Mouse (Mus musculus) left cerebral cortex, adult 11 months (tissue): Measurements from ENCODE around the gene Hrasls5.
A peak's percentile ranks its signal among the peaks of the same experiment; 100 is the strongest.

ENCODE experiments used
- DNase-seq: peaks from one replicate; pipeline ENCODE4 v3.0.0; 2022; ENCODE audit warnings: low spot score

Gene Hrasls5

DNA sequence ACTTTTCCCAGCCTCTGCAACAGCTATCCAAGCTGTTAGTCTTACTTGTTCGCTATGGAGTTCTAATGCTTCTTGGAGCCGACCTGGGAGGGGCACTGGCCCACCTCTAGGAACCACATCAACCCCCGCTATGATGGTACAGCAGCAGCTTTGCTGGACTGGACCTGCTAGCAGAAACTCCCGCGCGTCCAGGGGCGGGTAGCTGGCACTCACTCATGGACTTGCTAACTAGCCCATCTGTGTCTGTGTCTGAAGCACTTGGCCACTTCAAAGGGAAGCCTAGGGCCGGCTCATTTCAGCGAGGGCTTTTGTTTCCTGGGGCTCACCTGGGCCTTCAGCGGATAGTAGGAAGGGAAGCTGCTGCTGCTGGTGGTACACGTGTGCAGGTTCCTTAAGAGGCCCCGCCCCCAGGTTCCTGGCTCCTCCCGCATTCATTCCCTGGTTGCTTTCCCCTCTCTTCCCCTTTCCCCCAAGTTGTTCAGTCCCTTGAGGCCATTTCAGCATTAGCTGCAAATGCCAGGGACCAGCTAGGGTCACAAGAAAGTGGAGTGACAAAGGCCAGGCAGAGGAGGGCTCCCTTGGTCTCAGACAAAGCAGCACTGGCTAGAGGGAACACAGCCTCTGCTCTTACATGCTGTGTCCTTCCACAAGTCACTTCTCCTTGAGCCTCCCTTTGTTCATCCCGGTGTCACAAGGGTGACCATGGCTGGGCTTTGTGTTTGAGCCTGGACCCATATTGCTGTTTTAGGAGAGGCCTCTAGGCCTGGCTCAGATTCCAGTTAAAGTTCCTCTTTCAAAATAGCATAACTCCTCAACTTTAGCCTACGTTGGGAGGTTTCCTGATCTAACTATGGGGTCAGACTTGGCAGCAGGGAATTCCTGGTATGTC is 5.3 kb upstream of the Hrasls5 start, which contains the start of gene Lgals12:
TSS of gene Lgals12 (minus strand) at position 393 of the 889 bp plus-strand sequence.
- no peak for DNase-seq

DNA sequence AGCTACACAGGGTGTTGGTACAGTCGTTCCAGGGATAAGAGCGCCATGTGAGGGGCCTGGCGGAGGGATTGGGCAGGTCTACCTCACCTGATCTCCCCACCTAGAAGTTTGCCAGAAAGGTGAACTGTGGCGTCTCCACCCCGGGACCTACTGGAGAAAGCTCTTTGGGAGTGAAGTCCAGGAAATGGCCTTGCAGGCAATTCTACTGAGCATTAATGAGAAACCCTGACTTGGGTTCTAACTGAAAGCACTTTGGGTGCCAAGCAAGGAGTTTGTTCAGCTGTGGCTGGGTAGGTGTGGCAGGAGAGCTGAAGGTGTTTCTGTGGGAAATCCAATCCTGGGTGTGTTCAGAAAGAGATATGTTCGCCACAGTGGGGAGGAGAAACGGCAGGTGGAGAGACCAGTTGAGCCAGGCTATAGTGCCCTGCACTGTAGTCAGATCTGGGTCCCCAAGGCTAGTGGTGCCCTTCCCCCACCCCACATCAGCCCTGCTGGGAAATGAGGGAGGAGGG is 4.6 kb upstream of the Hrasls5 start:
- DNase-seq: no peak

DNA sequence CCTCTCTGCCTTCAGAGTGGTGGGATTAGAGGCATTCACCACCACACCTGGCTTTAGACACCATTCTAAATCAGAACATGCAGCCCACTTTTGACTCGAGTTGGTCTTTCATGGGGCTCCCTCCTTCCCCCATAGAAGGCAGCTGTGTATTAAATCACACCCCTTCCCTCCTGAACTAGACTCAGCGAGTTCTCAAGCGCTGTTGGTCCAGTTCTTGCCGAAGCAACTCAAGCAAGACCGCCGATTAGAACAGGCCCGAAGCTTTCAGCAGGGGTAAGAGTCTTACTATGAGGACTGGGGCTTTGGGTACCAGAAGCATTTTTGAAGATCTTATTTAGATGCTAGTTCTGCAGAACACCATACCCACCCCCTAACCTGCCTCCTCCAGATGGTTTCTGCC is 810 bp downstream of the Hrasls5 start:
- DNase-seq: no peak

DNA sequence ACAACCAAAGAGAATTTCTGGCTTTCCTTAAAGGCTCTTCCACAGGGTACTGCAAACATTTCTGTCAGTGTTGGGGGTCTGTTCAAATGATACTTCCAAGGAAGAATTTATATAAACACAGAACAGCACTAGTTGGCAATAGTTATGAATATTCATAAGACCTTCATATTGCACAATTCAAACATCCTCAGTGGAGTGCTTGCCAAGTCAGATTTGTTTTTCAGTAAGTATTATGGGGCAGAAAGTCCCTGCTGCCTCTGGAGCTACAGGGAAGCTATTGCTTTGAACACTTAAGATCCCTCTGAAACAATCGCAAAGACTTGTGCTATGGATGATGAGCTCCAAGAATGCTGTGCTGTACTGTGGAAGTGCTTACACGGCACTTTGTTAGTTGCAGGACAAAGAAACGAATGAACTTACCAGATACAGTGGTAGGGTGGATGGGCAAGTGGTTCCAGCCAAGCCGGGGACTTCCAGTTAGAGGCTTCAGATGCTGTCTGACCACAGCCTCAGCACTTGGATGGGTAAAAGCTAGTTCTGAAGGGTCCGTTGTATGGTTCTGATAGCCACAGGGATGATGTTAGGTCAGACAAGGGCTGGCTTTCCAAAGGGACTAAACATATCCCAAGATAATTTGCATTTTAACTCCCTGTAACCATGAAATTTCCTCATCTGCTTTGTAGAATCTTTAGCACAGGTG is 4.0 kb downstream of the Hrasls5 start:
- no peak for DNase-seq

DNA sequence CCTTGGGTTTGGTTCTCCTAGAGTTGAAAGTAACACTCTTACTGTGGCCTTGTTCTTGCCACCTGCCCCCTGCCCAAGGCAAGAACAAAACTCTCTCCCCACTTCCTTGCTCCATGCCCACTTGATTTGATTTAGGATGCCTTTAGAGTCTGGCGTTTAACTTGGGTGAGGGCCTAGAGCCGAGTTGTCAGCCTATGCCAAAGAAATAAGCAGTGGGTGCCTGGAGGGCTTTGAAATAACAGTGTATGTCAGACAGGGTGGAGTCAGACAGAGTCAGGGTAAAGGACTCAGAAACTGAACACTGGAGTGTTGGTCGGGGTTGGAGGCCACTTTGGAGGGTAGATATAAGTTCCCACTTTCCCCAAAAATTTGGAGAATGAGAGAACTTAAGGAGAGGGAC is 4.7 kb downstream of the Hrasls5 start:
- DNase-seq: no peak

DNA sequence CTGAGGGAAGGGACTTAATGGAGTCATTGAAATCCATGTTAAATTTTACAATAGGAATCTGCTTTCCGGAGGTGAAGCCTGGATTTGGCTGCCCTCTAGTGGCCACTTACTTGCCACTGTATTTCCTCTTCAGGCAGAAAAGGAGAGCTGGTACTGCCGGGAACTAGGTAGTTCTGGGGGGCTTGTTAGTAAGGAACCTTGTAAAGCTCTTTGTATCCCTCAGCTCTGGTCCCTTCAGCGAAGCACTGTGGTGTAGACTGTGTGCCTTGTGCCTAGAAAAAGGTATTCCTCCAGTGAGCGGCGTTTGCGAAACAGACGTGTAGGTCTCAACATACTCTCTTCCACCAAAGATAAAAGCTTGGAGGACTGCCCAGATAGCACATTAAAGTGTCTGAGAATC is 5.4 kb downstream of the Hrasls5 start:
- peak; percentile 52 for DNase-seq

DNA sequence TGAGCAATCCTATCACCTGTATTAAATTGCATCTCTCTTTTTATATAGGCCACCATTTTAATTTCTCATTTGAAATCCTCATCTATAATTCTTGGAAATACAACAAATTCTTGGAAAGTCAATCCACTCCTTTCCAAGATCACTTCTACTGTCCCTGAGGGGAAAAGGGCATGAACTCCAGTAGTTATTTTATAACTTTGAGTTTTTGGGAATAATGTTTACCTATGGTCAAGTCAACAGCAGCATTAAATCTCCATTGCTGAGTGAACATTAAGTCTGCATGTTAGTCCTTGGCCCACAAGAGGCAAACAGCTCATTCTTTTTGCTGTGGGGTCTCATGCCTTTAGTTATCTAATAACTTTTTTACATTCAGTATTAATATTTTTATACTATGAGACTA is 20.7 kb downstream of the Hrasls5 start:
- DNase-seq: no peak

DNA sequence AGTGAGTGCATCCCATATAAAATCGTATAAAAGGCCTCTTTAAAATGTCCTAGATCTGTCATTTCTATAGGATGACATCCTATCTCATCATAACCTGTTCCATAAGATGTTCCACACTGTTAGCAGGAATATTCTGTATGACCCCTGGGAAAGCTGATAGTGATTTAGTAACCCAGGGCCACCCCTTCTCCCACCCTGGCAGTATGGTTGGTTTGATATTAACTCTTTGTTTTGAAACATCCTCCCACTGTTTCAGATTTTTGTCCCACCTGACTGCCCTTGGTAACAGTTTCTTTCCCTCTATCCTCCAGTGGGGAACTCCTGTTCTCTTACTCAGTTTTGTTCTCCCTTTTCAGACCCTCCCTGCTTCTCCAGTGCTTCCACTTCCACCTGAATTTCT is 21.4 kb downstream of the Hrasls5 start:
- DNase-seq: no peak

DNA sequence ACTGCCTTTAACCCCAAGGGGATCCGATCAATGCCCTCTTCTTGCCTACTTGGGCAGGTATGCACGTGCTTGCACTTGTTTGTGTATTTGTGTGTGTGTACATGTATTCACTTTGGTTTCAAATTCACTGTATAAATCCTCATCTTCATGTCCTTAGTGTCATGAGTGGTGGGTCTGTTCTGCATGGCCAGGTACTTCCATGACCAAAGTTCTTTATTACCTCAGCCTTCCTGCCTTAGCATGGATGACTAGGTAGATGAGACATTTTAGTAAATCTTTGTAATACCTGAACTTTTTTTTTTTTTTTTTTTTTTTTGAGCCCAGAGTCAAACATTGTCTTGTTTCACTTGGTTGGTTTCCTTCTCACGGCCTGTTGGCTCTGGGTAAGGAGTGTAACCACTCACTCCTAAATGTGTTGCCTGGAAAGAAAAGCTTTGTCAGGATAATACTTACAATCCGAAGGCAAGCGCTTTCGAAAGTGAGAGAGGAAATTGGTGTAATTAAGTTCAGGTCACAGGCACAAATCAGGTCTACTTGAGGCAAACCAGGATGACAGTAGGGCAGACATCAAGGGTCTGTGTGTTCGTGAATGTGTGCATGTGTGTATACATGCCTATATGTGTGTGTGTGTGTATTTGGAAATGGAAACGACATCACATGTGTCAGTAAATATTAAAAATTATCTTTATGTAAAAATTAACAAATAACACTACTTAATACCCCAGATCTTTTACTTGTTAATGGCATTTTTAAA is 36.7 kb downstream of the Hrasls5 start:
- DNase-seq: no peak

DNA sequence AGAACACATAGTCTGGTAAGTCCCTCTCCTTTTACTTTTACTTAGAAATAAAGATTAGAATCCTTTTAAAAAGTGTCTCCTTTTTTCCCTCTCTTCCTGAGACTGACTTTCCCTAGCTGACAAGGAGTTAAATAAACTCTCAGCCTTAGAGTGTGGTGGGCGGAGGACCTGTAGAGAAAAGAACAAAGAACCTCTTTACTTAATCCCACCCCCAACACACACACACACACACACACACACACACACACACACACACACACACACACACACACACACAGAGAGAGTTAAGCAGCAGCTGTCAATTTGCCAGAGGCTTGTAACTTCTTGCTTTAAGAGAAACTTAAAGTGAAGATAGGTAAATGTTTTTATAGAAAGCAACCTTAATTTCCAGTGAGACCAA is 59.7 kb downstream of the Hrasls5 start:
- DNase-seq: no peak

DNA sequence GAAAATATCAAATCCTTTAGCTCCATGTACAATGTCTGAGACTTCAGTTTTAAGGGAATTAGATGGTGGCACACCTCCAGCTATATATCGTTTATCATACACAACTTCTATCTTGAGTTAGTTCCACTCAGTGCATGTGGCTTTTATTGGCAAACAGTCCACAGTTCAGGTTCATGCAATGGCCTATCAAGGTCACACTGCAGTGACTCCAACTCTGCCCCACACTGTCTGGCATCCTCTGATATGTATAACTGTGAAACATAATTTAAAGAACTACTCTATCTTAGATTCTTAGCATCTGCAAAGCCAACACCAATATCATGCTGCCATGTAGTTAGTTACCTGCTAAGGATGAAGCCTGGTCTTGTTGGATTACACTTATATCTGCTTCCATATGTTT is 75.6 kb downstream of the Hrasls5 start:
- no peak for DNase-seq
